Mouse (Mus musculus) stomach, embryonic 14.5 days (tissue): ENCODE results near the gene Jmjd7. TPM values are rescaled to one million over a fixed set of nuclear protein-coding genes. Genes with fewer than 3 reads are reported as not detected.

Source experiments
- ATAC-seq: fragments of 200-750 bp; cut with Nextera tagmentation; 2 replicates; pipeline ENCODE4 v1.8.0; 2017; ENCODE audit warnings: low read depth, moderate TSS enrichment; ENCODE audit not compliant: insufficient number of reproducible peaks, insufficient read depth, low FRiP score
- H3K27ac ChIP-seq: fragments of 300-500 bp; sonication (generic); 2 replicates; pipeline ENCODE4 v1.5.1; 2014; ENCODE audit warnings: mild to moderate bottlenecking, low read length, moderate library complexity, mixed read lengths
- H3K27me3 ChIP-seq: fragments of 300-500 bp; sonication (generic); 2 replicates; pipeline ENCODE4 v1.6.1; 2014; ENCODE audit warnings: low read length, control low read depth, mixed read lengths; ENCODE audit not compliant: control insufficient read depth, insufficient read depth
- H3K36me3 ChIP-seq: fragments of 300-500 bp; sonication (generic); 2 replicates; pipeline ENCODE4 v1.6.1; 2014; ENCODE audit warnings: mild to moderate bottlenecking, control low read depth, low read length, moderate library complexity, mixed read lengths; ENCODE audit not compliant: control insufficient read depth, insufficient read depth
- H3K4me1 ChIP-seq: fragments of 300-500 bp; sonication (generic); 2 replicates; pipeline ENCODE4 v1.6.1; 2014; ENCODE audit warnings: low read length, control low read depth, mixed read lengths; ENCODE audit not compliant: control insufficient read depth, insufficient read depth
- H3K4me2 ChIP-seq: fragments of 300-500 bp; sonication (generic); replicated peaks from 2 replicates; pipeline ENCODE4 v1.6.1; 2014; ENCODE audit warnings: low read depth, low read length, control low read depth
- H3K4me3 ChIP-seq: fragments of 300-500 bp; sonication (generic); 2 replicates; pipeline ENCODE4 v1.5.1; 2014; ENCODE audit warnings: low read depth, low read length, control low read depth
- H3K9ac ChIP-seq: fragments of 300-500 bp; sonication (generic); replicated peaks from 2 replicates; pipeline ENCODE4 v1.6.1; 2014; ENCODE audit warnings: low read depth, mild to moderate bottlenecking, control low read depth, low read length, moderate library complexity, mixed read lengths
- H3K9me3 ChIP-seq: fragments of 300-500 bp; sonication (generic); 2 replicates; pipeline ENCODE4 v1.6.1; 2016; ENCODE audit warnings: low read depth, low read length, control low read depth; ENCODE audit not compliant: control insufficient read depth
- WGBS: fragments of 180-500 bp; shearing (Covaris S2); extraction: QIAGEN DNeasy Blood & Tissue Kit; methylation state at CpG from one replicate; pipeline ENCODE4 v1.1.7; 2014; 5-methylcytosine and 5-hydroxymethylcytosine counted together
- polyA plus RNA-seq: library from polyadenylated mRNA; unstranded; fragments of >200 nt; fragmentation: Nextera tagmentation; extraction: Ambion mirVana; gene quantifications from 2 replicates; pipeline ENCODE4 v1.2.1, GENCODE M21; 2014

The Jmjd7 gene
- polyA plus RNA-seq, 1 experiment from 2014 or later: 20.6 TPM

GRCm38 (mm10) chr2:119992349-119992748, 34.9 kb upstream of the Jmjd7 start:
- no peak overlapping the region for H3K27ac ChIP-seq
- 84% methylated on average over 2 of the region's 2 CpGs for WGBS
- H3K27me3 ChIP-seq: no peaks in the 10 kb centered on the region

GRCm38 (mm10) chr2:119993515-119993914, 33.8 kb upstream of the Jmjd7 start:
- Histone ChIP-seq H3K27ac (no peak overlapping the region), H3K27me3 (no peaks in the 10 kb centered on the region), H3K9ac (no peak overlapping the region), H3K36me3 (no peaks in the 10 kb centered on the region; the same call in none of the 2 replicates), H3K4me1 (peaks cover 13% of the 10 kb centered on the region), H3K9me3 (no peaks in the 10 kb centered on the region), H3K4me2 (no peak overlapping the region), H3K4me3 (no peak overlapping the region)
- no peak for ATAC-seq
- 69% methylated on average over 2 of the region's 2 CpGs for WGBS

More at GRCm38 (mm10) chr2:119992349-119992748, 34.9 kb upstream of the Jmjd7 start:
- Histone ChIP-seq H3K4me1 (peaks cover 13% of the 10 kb centered on the region), H3K4me2 (no peak overlapping the region), H3K36me3 (no peaks in the 10 kb centered on the region; the same call in 1 of the 2 replicates), H3K9me3 (no peaks in the 10 kb centered on the region), H3K9ac (no peak overlapping the region), H3K4me3 (no peak overlapping the region)
- no peak for ATAC-seq

GRCm38 (mm10) chr2:119994839-119995238, 32.4 kb upstream of the Jmjd7 start:
- 86% methylated on average over 6 of the region's 6 CpGs for WGBS

GRCm38 (mm10) chr2:119995391-119996281, 31.6 kb upstream of the Jmjd7 start:
- H3K4me1 ChIP-seq: peaks cover 13% of the 10 kb centered on the region
- H3K9me3 ChIP-seq: no peaks in the 10 kb centered on the region
- no peak overlapping the region for H3K9ac ChIP-seq
- H3K4me3 ChIP-seq: no peak overlapping the region
- no peaks in the 10 kb centered on the region for H3K27me3 ChIP-seq
- H3K27ac ChIP-seq: peak overlapping the region; percentile 76
- H3K4me2 ChIP-seq: no peak overlapping the region; the same call in 1 of the 2 replicates
- ATAC-seq: no peak; the same call in 1 of the 2 replicates
- H3K36me3 ChIP-seq: peaks cover 6% of the 10 kb centered on the region
- 45% methylated on average over 9 of the region's 9 CpGs for WGBS

More at GRCm38 (mm10) chr2:119994839-119995238, 32.4 kb upstream of the Jmjd7 start:
- Histone ChIP-seq H3K9me3 (no peaks in the 10 kb centered on the region), H3K36me3 (peaks cover 6% of the 10 kb centered on the region), H3K27me3 (no peaks in the 10 kb centered on the region), H3K9ac (no peak overlapping the region), H3K4me2 (no peak overlapping the region), H3K4me3 (no peak overlapping the region), H3K27ac (peak overlapping the region; percentile 76; the same call in 1 of the 2 replicates), H3K4me1 (peaks cover 13% of the 10 kb centered on the region)
- no peak for ATAC-seq

GRCm38 (mm10) chr2:119997354-119997753, 29.9 kb upstream of the Jmjd7 start:
- Histone ChIP-seq H3K9ac (no peak overlapping the region), H3K27me3 (no peaks in the 10 kb centered on the region), H3K4me2 (no peak overlapping the region), H3K36me3 (peaks cover 6% of the 10 kb centered on the region), H3K4me1 (peaks cover 13% of the 10 kb centered on the region), H3K4me3 (no peak overlapping the region), H3K9me3 (no peaks in the 10 kb centered on the region), H3K27ac (no peak overlapping the region)
- WGBS: 84% methylated on average over 4 of the region's 4 CpGs
- ATAC-seq: no peak

GRCm38 (mm10) chr2:119999731-120000130, 27.6 kb upstream of the Jmjd7 start:
- Histone ChIP-seq H3K9ac (no peak overlapping the region), H3K9me3 (no peaks in the 10 kb centered on the region), H3K36me3 (peaks cover 9% of the 10 kb centered on the region), H3K4me1 (peaks cover 12% of the 10 kb centered on the region), H3K4me2 (no peak overlapping the region), H3K27ac (no peak overlapping the region), H3K4me3 (no peak overlapping the region), H3K27me3 (no peaks in the 10 kb centered on the region)
- 95% methylated on average over 2 of the region's 2 CpGs for WGBS
- no peak for ATAC-seq

- H3K4me3 ChIP-seq: no peak overlapping the region
- peaks cover 9% of the 10 kb centered on the region for H3K36me3 ChIP-seq
- H3K27me3 ChIP-seq: no peaks in the 10 kb centered on the region
- no peaks in the 10 kb centered on the region for H3K9me3 ChIP-seq
- no peak for ATAC-seq
- H3K4me1 ChIP-seq: 0 out of 2 replicates have a peak, but pooled peaks cover 3% of the 10 kb centered on the region
- 53% methylated on average over 3 of the region's 3 CpGs for WGBS
- H3K9ac ChIP-seq: no peak overlapping the region
- H3K4me2 ChIP-seq: no peak overlapping the region
- H3K27ac ChIP-seq: no peak overlapping the region
These were observed 26.2 kb upstream of the Jmjd7 start for GRCm38 (mm10) chr2:120000882-120001584.

GRCm38 (mm10) chr2:120001956-120002355, 25.3 kb upstream of the Jmjd7 start:
- H3K9ac ChIP-seq: no peak overlapping the region
- H3K4me2 ChIP-seq: no peak overlapping the region
- no peaks in the 10 kb centered on the region for H3K9me3 ChIP-seq
- H3K36me3 ChIP-seq: peaks cover 9% of the 10 kb centered on the region
- H3K4me3 ChIP-seq: no peak overlapping the region
- H3K27ac ChIP-seq: no peak overlapping the region
- no peak for ATAC-seq
- no peaks in the 10 kb centered on the region for H3K27me3 ChIP-seq
- WGBS: 77% methylated on average over 4 of the region's 4 CpGs
- H3K4me1 ChIP-seq: no peaks in the 10 kb centered on the region
